In genomic region chr17:29264760-29265159, GRCm38 (mm10) we compare ENCODE assay signal across 8 mouse cellular contexts. TPM values are rescaled to one million over a fixed set of nuclear protein-coding genes. Genes with fewer than 3 reads are reported as not detected.
DNase-seq lines count a peak whose midpoint lies in the region; ATAC-seq and TF ChIP-seq lines count a peak whose summit lies in the region.

No protein-coding gene starts in this region.

- peak overlapping the region; percentile 88 for H3K4me2 ChIP-seq in heart, embryonic 13.5 days
- H3K4me2 ChIP-seq in hindbrain, embryonic 13.5 days: peak overlapping the region; percentile 72
- H3K4me2 ChIP-seq in midbrain, embryonic 12.5 days (replicated peaks): peak overlapping the region; percentile 76

- H3K36me3 ChIP-seq in heart, embryonic 13.5 days: peaks cover 20% of the 10 kb centered on the region
- peaks cover 4% of the 10 kb centered on the region for H3K36me3 ChIP-seq in ES-Bruce4 (ENCODE audit: control insufficient read depth, insufficient read depth, low read length, poor library complexity, severe bottlenecking)
- peaks cover 14% of the 10 kb centered on the region for H3K36me3 ChIP-seq in hindbrain, embryonic 13.5 days
- H3K36me3 ChIP-seq in midbrain, embryonic 12.5 days: peaks cover 17% of the 10 kb centered on the region

- H3K9ac ChIP-seq in heart, embryonic 13.5 days: peak overlapping the region; percentile 95; the same call in 1 of the 2 replicates
- peak overlapping the region; percentile 85 for H3K9ac ChIP-seq in ES-Bruce4 (ENCODE audit: low read depth, poor library complexity, severe bottlenecking)
- peak overlapping the region; percentile 79 for H3K9ac ChIP-seq in hindbrain, embryonic 13.5 days
- H3K9ac ChIP-seq in midbrain, embryonic 12.5 days (replicated peaks): peak overlapping the region; percentile 76; the same call in 1 of the 2 replicates

- no peak for ATAC-seq in heart, embryonic 13.5 days (ENCODE audit: extremely low read depth, insufficient number of reproducible peaks, low FRiP score, low TSS enrichment)
- no peak for ATAC-seq in hindbrain, embryonic 13.5 days (ENCODE audit: low FRiP score)
- ATAC-seq in midbrain, embryonic 12.5 days (ENCODE audit: low FRiP score, low read depth): no peak
- ATAC-seq in cerebellum, adult (ENCODE audit: insufficient number of reproducible peaks, low FRiP score, low TSS enrichment): no peak

- peak overlapping the region; percentile 93 for H3K4me3 ChIP-seq in heart, embryonic 13.5 days
- H3K4me3 ChIP-seq in ES-Bruce4 (ENCODE audit: low read depth, low read length): peak overlapping the region; percentile 91
- peak overlapping the region; percentile 74; the same call in 1 of the 2 replicates for H3K4me3 ChIP-seq in hindbrain, embryonic 13.5 days
- peak overlapping the region; percentile 89 for H3K4me3 ChIP-seq in midbrain, embryonic 12.5 days

- no peak for DNase-seq in heart, postnatal 25 days (ENCODE audit: low spot score)
- DNase-seq in adrenal gland, adult (ENCODE audit: inconsistent age in 2 of 2, low spot score in 1 of 2): no peak
- DNase-seq in frontal cortex, postnatal 36 days (ENCODE audit: low spot score in 2 of 2): no peak

- H3K27me3 ChIP-seq in heart, embryonic 13.5 days (replicated peaks): no peaks in the 10 kb centered on the region
- H3K27me3 ChIP-seq in ES-Bruce4 (ENCODE audit: control insufficient read depth, insufficient read depth, low read length, poor library complexity, severe bottlenecking): no peaks in the 10 kb centered on the region
- no peaks in the 10 kb centered on the region for H3K27me3 ChIP-seq in hindbrain, embryonic 13.5 days
- no peaks in the 10 kb centered on the region for H3K27me3 ChIP-seq in midbrain, embryonic 12.5 days

- intact Hi-C loops in heart, postnatal 25 days (cut with DNase I): loop anchor here (5.0 kb wide), 1 partner anchor 248 kb away; no protein-coding TSS in a partner anchor

- no peak for TF ChIP-seq POLR2A in ES-Bruce4 (IDR thresholded peaks at IDR 0.05; ENCODE audit: insufficient read depth, low read length)

- H3K27ac ChIP-seq in heart, embryonic 13.5 days (replicated peaks): peak overlapping the region; percentile 99
- peak overlapping the region; percentile 98 for H3K27ac ChIP-seq in ES-Bruce4 (ENCODE audit: insufficient read depth, low read length)
- H3K27ac ChIP-seq in hindbrain, embryonic 13.5 days: peak overlapping the region; percentile 95
- H3K27ac ChIP-seq in midbrain, embryonic 12.5 days (replicated peaks): peak overlapping the region; percentile 97

- WGBS in heart, embryonic 13.5 days: 82% methylated on average over 5 of the region's 5 CpGs
- 88% methylated on average over 5 of the region's 5 CpGs for WGBS in hindbrain, embryonic 13.5 days
- 93% methylated on average over 5 of the region's 5 CpGs for WGBS in midbrain, embryonic 12.5 days

- TF ChIP-seq EP300 in ES-Bruce4 (IDR thresholded peaks at IDR 0.05; ENCODE audit: insufficient read depth, low read depth, low read length): no peak

- no peak for TF ChIP-seq CTCF in ES-Bruce4 (IDR thresholded peaks at IDR 0.05; ENCODE audit: low read depth, low read length)

- no peaks in the 10 kb centered on the region for H3K9me3 ChIP-seq in heart, embryonic 13.5 days
- H3K9me3 ChIP-seq in ES-Bruce4 (replicated peaks; ENCODE audit: control insufficient read depth, insufficient read depth, low read length, poor library complexity, severe bottlenecking): no peaks in the 10 kb centered on the region
- H3K9me3 ChIP-seq in hindbrain, embryonic 13.5 days: no peaks in the 10 kb centered on the region
- H3K9me3 ChIP-seq in midbrain, embryonic 12.5 days: no peaks in the 10 kb centered on the region

- H3K4me1 ChIP-seq in heart, embryonic 13.5 days: peaks cover 49% of the 10 kb centered on the region
- H3K4me1 ChIP-seq in ES-Bruce4 (ENCODE audit: control insufficient read depth, insufficient read depth, low read length): peaks cover 2% of the 10 kb centered on the region
- peaks cover 52% of the 10 kb centered on the region for H3K4me1 ChIP-seq in hindbrain, embryonic 13.5 days (replicated peaks)
- H3K4me1 ChIP-seq in midbrain, embryonic 12.5 days: peaks cover 39% of the 10 kb centered on the region

RNA-seq across cellular contexts. Expression of gene Ppil1, which starts 0.8 kb away (rescaled TPM):
- 106 and 128 TPM in 2 replicates for polyA plus RNA-seq in heart, embryonic 13.5 days (2015; fragmentation: Nextera tagmentation; extraction: Ambion mirVana)
- 10 to 100 TPM; 29.0 to 29.6 TPM for total RNA-seq in heart, postnatal 25 days (2021)
- 92.7 and 101 TPM in 2 replicates for polyA plus RNA-seq in ES-Bruce4 (2011; ENCODE audit: insufficient read depth, insufficient read length, low read depth, missing spikeins)
- polyA plus RNA-seq in hindbrain, embryonic 13.5 days (2015; fragmentation: Nextera tagmentation; extraction: Ambion mirVana): 106 and 114 TPM in 2 replicates
- polyA plus RNA-seq in midbrain, embryonic 12.5 days (2016; fragmentation: Nextera tagmentation; extraction: Ambion mirVana): 124 and 129 TPM in 2 replicates

RNA-seq across cellular contexts. Expression of gene BC004004, which starts 3.8 kb away (rescaled TPM):
- polyA plus RNA-seq in heart, embryonic 13.5 days (2015; fragmentation: Nextera tagmentation; extraction: Ambion mirVana): 85.0 and 91.9 TPM in 2 replicates
- 100 to 1,000 TPM; 192 to 222 TPM for total RNA-seq in heart, postnatal 25 days (2021)
- polyA plus RNA-seq in ES-Bruce4 (2011; ENCODE audit: insufficient read depth, insufficient read length, low read depth, missing spikeins): 39.5 and 54.0 TPM in 2 replicates
- 108 and 111 TPM in 2 replicates for polyA plus RNA-seq in hindbrain, embryonic 13.5 days (2015; fragmentation: Nextera tagmentation; extraction: Ambion mirVana)
- 71.7 and 73.7 TPM in 2 replicates for polyA plus RNA-seq in midbrain, embryonic 12.5 days (2016; fragmentation: Nextera tagmentation; extraction: Ambion mirVana)

RNA-seq across cellular contexts. Expression of gene Cpne5, which starts 26.8 kb away (rescaled TPM):
- 17.4 and 21.0 TPM in 2 replicates for polyA plus RNA-seq in heart, embryonic 13.5 days (2015; fragmentation: Nextera tagmentation; extraction: Ambion mirVana)
- 1 to 10 TPM; 5.1 to 5.6 TPM for total RNA-seq in heart, postnatal 25 days (2021)
- 1.8 and 4.4 TPM in 2 replicates for polyA plus RNA-seq in ES-Bruce4 (2011; ENCODE audit: insufficient read depth, insufficient read length, low read depth, missing spikeins)
- 18.9 and 20.2 TPM in 2 replicates for polyA plus RNA-seq in hindbrain, embryonic 13.5 days (2015; fragmentation: Nextera tagmentation; extraction: Ambion mirVana)
- polyA plus RNA-seq in midbrain, embryonic 12.5 days (2016; fragmentation: Nextera tagmentation; extraction: Ambion mirVana): 12.6 and 14.4 TPM in 2 replicates

RNA-seq across cellular contexts. Expression of gene Pi16, which starts 52.7 kb away (rescaled TPM):
- 1.9 and 2.4 TPM in 2 replicates for polyA plus RNA-seq in heart, embryonic 13.5 days (2015; fragmentation: Nextera tagmentation; extraction: Ambion mirVana)
- 10 to 100 TPM; 32.6 to 45.8 TPM for total RNA-seq in heart, postnatal 25 days (2021)
- 0.39 TPM in 1 of 2 replicates, not detected in the other for polyA plus RNA-seq in ES-Bruce4 (2011; ENCODE audit: insufficient read depth, insufficient read length, low read depth, missing spikeins)
- 1.3 and 2.0 TPM in 2 replicates for polyA plus RNA-seq in hindbrain, embryonic 13.5 days (2015; fragmentation: Nextera tagmentation; extraction: Ambion mirVana)
- 1.3 and 2.0 TPM in 2 replicates for polyA plus RNA-seq in midbrain, embryonic 12.5 days (2016; fragmentation: Nextera tagmentation; extraction: Ambion mirVana)
